Mouse (Mus musculus) myocyte (in vitro differentiated cells): ENCODE data around the gene Pbrm1. TPM values are rescaled to one million over a fixed set of nuclear protein-coding genes. Genes with fewer than 3 reads are reported as not detected.

ENCODE experiments used
- H3K27me3 ChIP-seq: one replicate; pipeline ENCODE4 v1.6.1; 2011; ENCODE audit not compliant: control insufficient read depth, insufficient read depth, insufficient read length
- H3K36me3 ChIP-seq: one replicate; pipeline ENCODE4 v1.6.1; 2011; ENCODE audit not compliant: control insufficient read depth, insufficient read depth
- H3K4me2 ChIP-seq: one replicate; pipeline ENCODE4 v1.6.1; 2011; ENCODE audit warnings: low read depth, control low read depth
- H3K4me3 ChIP-seq: one replicate; pipeline ENCODE4 v1.5.1; 2011; ENCODE audit warnings: mild to moderate bottlenecking, control low read depth, moderate library complexity
- H3K79me2 ChIP-seq: one replicate; pipeline ENCODE4 v1.6.1; 2011; ENCODE audit not compliant: control insufficient read depth, insufficient read depth
- H3ac ChIP-seq: one replicate; pipeline ENCODE4 v1.6.1; 2011; ENCODE audit not compliant: control insufficient read depth, insufficient read length
- CEBPB ChIP-seq: IDR thresholded peaks from 2 replicates; pipeline ENCODE4 v1.6.1; 2011; ENCODE audit warnings: mild to moderate bottlenecking, moderate library complexity; ENCODE audit not compliant: poor library complexity, insufficient read depth, severe bottlenecking
- E2F4 ChIP-seq: IDR thresholded peaks from one replicate; pipeline ENCODE4 v1.6.1; 2011; ENCODE audit warnings: mild to moderate bottlenecking, control low read depth, moderate library complexity; ENCODE audit not compliant: insufficient read depth
- MAX ChIP-seq: IDR thresholded peaks from one replicate; pipeline ENCODE4 v1.6.1; 2011; ENCODE audit warnings: low read depth, mild to moderate bottlenecking, control low read depth
- MYOD1 ChIP-seq, 3 experiments: IDR thresholded peaks; one replicate each; pipeline ENCODE4 v1.6.1; 2011; ENCODE audit warnings: control low read depth in 2 of 3, low read depth in 2 of 3, mild to moderate bottlenecking in 2 of 3, moderate library complexity in 1 of 3; ENCODE audit not compliant: insufficient read length in 2 of 3, control insufficient read depth in 1 of 3
- MYOG ChIP-seq, 3 experiments: IDR thresholded peaks; one replicate each; pipeline ENCODE4 v1.6.1; 2011; ENCODE audit warnings: control low read depth in 2 of 3, low read depth in 2 of 3, mild to moderate bottlenecking in 2 of 3; ENCODE audit not compliant: insufficient read length in 2 of 3, control insufficient read depth in 1 of 3, insufficient read depth in 1 of 3
- POLR2A ChIP-seq: IDR thresholded peaks from one replicate; pipeline ENCODE4 v1.6.1; 2011; ENCODE audit warnings: low read depth, mild to moderate bottlenecking, control low read depth, moderate library complexity; ENCODE audit not compliant: insufficient read length
- POLR2AphosphoS2 ChIP-seq: IDR thresholded peaks from one replicate; pipeline ENCODE4 v1.6.1; 2011; ENCODE audit warnings: low read depth, control low read depth; ENCODE audit not compliant: insufficient read length
- REST ChIP-seq: IDR thresholded peaks from one replicate; pipeline ENCODE4 v1.6.1; 2011; ENCODE audit warnings: mild to moderate bottlenecking, control low read depth, moderate library complexity; ENCODE audit not compliant: insufficient read depth, insufficient read length
- SRF ChIP-seq: IDR thresholded peaks from one replicate; pipeline ENCODE4 v1.6.1; 2011; ENCODE audit warnings: low read depth; ENCODE audit not compliant: control insufficient read depth, insufficient read length
- TCF12 ChIP-seq: IDR thresholded peaks from one replicate; pipeline ENCODE4 v1.6.1; 2011; ENCODE audit warnings: mild to moderate bottlenecking, control low read depth; ENCODE audit not compliant: poor library complexity, insufficient read depth, severe bottlenecking
- TCF3 ChIP-seq: IDR thresholded peaks from one replicate; pipeline ENCODE4 v1.6.1; 2011; ENCODE audit warnings: low read depth, control low read depth; ENCODE audit not compliant: insufficient read length
- USF1 ChIP-seq: IDR thresholded peaks from one replicate; pipeline ENCODE4 v1.6.1; 2011; ENCODE audit warnings: low read depth, mild to moderate bottlenecking, control low read depth, moderate library complexity
- polyA plus RNA-seq: library from polyadenylated mRNA; unstranded; fragments of >200 nt; fragmentation: generic; extraction: Trizol; gene quantifications from one replicate; pipeline ENCODE4 v1.2.1, GENCODE M21; 2012; ENCODE audit warnings: missing spikeins

Gene Pbrm1
- polyA plus RNA-seq, 1 experiment = 14.1 TPM

- Histone ChIP-seq H3ac (no peak overlapping the region), H3K36me3 (no peaks in the 10 kb centered on the region), H3K79me2 (no peaks in the 10 kb centered on the region), H3K27me3 (no peaks in the 10 kb centered on the region), H3K4me2 (no peak overlapping the region), H3K4me3 (no peak overlapping the region)
- no peak for TF ChIP-seq POLR2A
- TF ChIP-seq E2F4 = no peak
- no peak for TF ChIP-seq CEBPB
- no peak for TF ChIP-seq TCF3
- no peak for TF ChIP-seq MYOD1 (IDR thresholded peaks at IDR 0.05; ENCODE audit: control insufficient read depth in 1 of 3, insufficient read length in 2 of 3, low read depth in 2 of 3)
- no peak for TF ChIP-seq MYOG (IDR thresholded peaks at IDR 0.05; ENCODE audit: control insufficient read depth in 1 of 3, insufficient read depth in 1 of 3, insufficient read length in 2 of 3, low read depth in 2 of 3)
- TF ChIP-seq REST = no peak
- no peak for TF ChIP-seq MAX
- no peak for TF ChIP-seq TCF12
- no peak for TF ChIP-seq POLR2AphosphoS2
- no peak for TF ChIP-seq USF1
Observed at GRCm38 (mm10) chr14:31164067-31164466, 145.1 kb downstream of the Pbrm1 start.

GRCm38 (mm10) chr14:31165010-31165409, 146.1 kb downstream of the Pbrm1 start:
- Histone ChIP-seq H3K79me2 (no peaks in the 10 kb centered on the region), H3K27me3 (no peaks in the 10 kb centered on the region), H3ac (no peak overlapping the region), H3K36me3 (peaks cover 1% of the 10 kb centered on the region), H3K4me3 (no peak overlapping the region), H3K4me2 (no peak overlapping the region)
- TF ChIP-seq REST (no peak), MAX (no peak), E2F4 (no peak), TCF3 (no peak), POLR2AphosphoS2 (no peak), POLR2A (no peak), USF1 (no peak), MYOG (IDR thresholded peaks at IDR 0.05; ENCODE audit: control insufficient read depth in 1 of 3, insufficient read depth in 1 of 3, insufficient read length in 2 of 3, low read depth in 2 of 3) (no peak), CEBPB (no peak), TCF12 (no peak), SRF (no peak), MYOD1 (IDR thresholded peaks at IDR 0.05; ENCODE audit: control insufficient read depth in 1 of 3, insufficient read length in 2 of 3, low read depth in 2 of 3) (no peak)

GRCm38 (mm10) chr14:31165458-31165857, 146.5 kb downstream of the Pbrm1 start:
- no peak overlapping the region for H3K4me2 ChIP-seq
- TF ChIP-seq POLR2AphosphoS2 (no peak), USF1 (no peak), TCF12 (no peak), MYOG (IDR thresholded peaks at IDR 0.05; ENCODE audit: control insufficient read depth in 1 of 3, insufficient read depth in 1 of 3, insufficient read length in 2 of 3, low read depth in 2 of 3) (no peak), POLR2A (no peak), MAX (no peak), E2F4 (no peak), MYOD1 (IDR thresholded peaks at IDR 0.05; ENCODE audit: control insufficient read depth in 1 of 3, insufficient read length in 2 of 3, low read depth in 2 of 3) (no peak), REST (no peak), SRF (no peak), CEBPB (no peak), TCF3 (no peak)
- peaks cover 4% of the 10 kb centered on the region for H3K36me3 ChIP-seq
- no peak overlapping the region for H3ac ChIP-seq
- H3K79me2 ChIP-seq = no peaks in the 10 kb centered on the region
- H3K27me3 ChIP-seq = no peaks in the 10 kb centered on the region
- H3K4me3 ChIP-seq = no peak overlapping the region

GRCm38 (mm10) chr14:31165991-31166630, 147.2 kb downstream of the Pbrm1 start:
- H3K4me2 ChIP-seq = peak overlapping the region; percentile 10
- H3K27me3 ChIP-seq = no peaks in the 10 kb centered on the region
- TF ChIP-seq POLR2A (no peak), MYOD1 (IDR thresholded peaks at IDR 0.05; ENCODE audit: control insufficient read depth in 1 of 3, insufficient read length in 2 of 3, low read depth in 2 of 3) (no peak), POLR2AphosphoS2 (no peak), E2F4 (no peak), MAX (no peak), REST (no peak), SRF (no peak), USF1 (no peak), TCF12 (no peak), TCF3 (no peak), CEBPB (no peak), MYOG (IDR thresholded peaks at IDR 0.05; ENCODE audit: control insufficient read depth in 1 of 3, insufficient read depth in 1 of 3, insufficient read length in 2 of 3, low read depth in 2 of 3) (no peak)
- H3K4me3 ChIP-seq = no peak overlapping the region
- H3K36me3 ChIP-seq = peaks cover 11% of the 10 kb centered on the region
- H3K79me2 ChIP-seq = no peaks in the 10 kb centered on the region
- no peak overlapping the region for H3ac ChIP-seq

GRCm38 (mm10) chr14:31166827-31167226, 147.9 kb downstream of the Pbrm1 start:
- H3K36me3 ChIP-seq = peaks cover 14% of the 10 kb centered on the region
- no peaks in the 10 kb centered on the region for H3K27me3 ChIP-seq
- H3K4me2 ChIP-seq = no peak overlapping the region
- H3ac ChIP-seq = no peak overlapping the region
- H3K79me2 ChIP-seq = no peaks in the 10 kb centered on the region
- TF ChIP-seq TCF12 (no peak), MYOD1 (IDR thresholded peaks at IDR 0.05; ENCODE audit: control insufficient read depth in 1 of 3, insufficient read length in 2 of 3, low read depth in 2 of 3) (peak in 2 of 3 experiments; percentile 28), TCF3 (no peak), REST (no peak), CEBPB (no peak), SRF (no peak), POLR2A (no peak), USF1 (no peak), E2F4 (no peak), MYOG (IDR thresholded peaks at IDR 0.05; ENCODE audit: control insufficient read depth in 1 of 3, insufficient read depth in 1 of 3, insufficient read length in 2 of 3, low read depth in 2 of 3) (peak in 2 of 3 experiments; percentile 8 to 33), POLR2AphosphoS2 (no peak), MAX (no peak)
- no peak overlapping the region for H3K4me3 ChIP-seq
